Mouse (Mus musculus) G1E (cell line): ENCODE measurements around the gene Slc35g2. TPM values are rescaled to one million over a fixed set of nuclear protein-coding genes. Genes with fewer than 3 reads are reported as not detected.

ENCODE experiments used
- ATAC-seq: 2 replicates; pipeline ENCODE4 v1.8.0; 2016; ENCODE audit warnings: mild to moderate bottlenecking; ENCODE audit not compliant: insufficient number of reproducible peaks, poor library complexity, low FRiP score, severe bottlenecking; ENCODE audit errors: extremely low read depth
- DNase-seq: peaks from one replicate; pipeline ENCODE4 v3.0.0; 2012; ENCODE audit warnings: low spot score
- H3K27me3 ChIP-seq: 2 replicates; pipeline ENCODE4 v1.6.1; 2012; ENCODE audit warnings: mild to moderate bottlenecking, low read length, inconsistent platforms; ENCODE audit not compliant: insufficient read depth
- H3K36me3 ChIP-seq: replicated peaks from 2 replicates; pipeline ENCODE3; 2012; ENCODE audit warnings: mild to moderate bottlenecking, inconsistent platforms
- H3K4me1 ChIP-seq: 2 replicates; pipeline ENCODE4 v1.6.1; 2012; ENCODE audit warnings: low read depth, low read length, inconsistent platforms, mixed read lengths; ENCODE audit not compliant: insufficient read depth
- H3K4me3 ChIP-seq: 2 replicates; pipeline ENCODE4 v1.5.1; 2012; ENCODE audit warnings: low read depth, mild to moderate bottlenecking, inconsistent platforms, low read length, moderate library complexity, mixed read lengths
- H3K9me3 ChIP-seq: replicated peaks from 2 replicates; pipeline ENCODE4 v1.6.1; 2012; ENCODE audit warnings: inconsistent platforms
- CTCF ChIP-seq: IDR thresholded peaks from 2 replicates; pipeline ENCODE4 v1.5.1; 2012; ENCODE audit warnings: low read depth, low read length, inconsistent platforms, mixed read lengths
- GATA1 ChIP-seq: IDR thresholded peaks from 2 replicates; pipeline ENCODE4 v1.6.1; 2012; ENCODE audit warnings: borderline replicate concordance, low read length, inconsistent platforms, mixed read lengths
- GATA2 ChIP-seq: IDR thresholded peaks from 2 replicates; pipeline ENCODE4 v1.6.1; 2012; ENCODE audit warnings: low read depth, low read length, inconsistent platforms, borderline replicate concordance
- POLR2AphosphoS5 ChIP-seq: IDR thresholded peaks from 2 replicates; pipeline ENCODE4 v1.6.1; 2012; ENCODE audit warnings: low read depth, low read length, inconsistent platforms; ENCODE audit not compliant: insufficient replicate concordance
- TAL1 ChIP-seq: conservative IDR thresholded peaks from 2 replicates; pipeline ENCODE4 v1.6.1; 2012; ENCODE audit warnings: low read depth, low read length, inconsistent platforms, mixed read lengths
- polyA plus RNA-seq: library from polyadenylated mRNA; stranded (reverse); fragments of >175 nt; gene quantifications from 2 replicates; pipeline ENCODE4 v1.2.3, GENCODE M21; 2012
- total RNA-seq, 2 experiments: library from RNA; stranded (forward) in 1 of 2; stranded (reverse) in 1 of 2; fragments of 200-1000 nt in 1 of 2; fragments of >200 nt in 1 of 2; fragmentation: Nextera tagmentation in 1 of 2; gene quantifications; 2 replicates each; pipeline ENCODE4 v1.2.3; 2014 to 2017

Gene Slc35g2
- total and polyA plus RNA-seq, 3 experiments, result 0.05 TPM; not detected in 2

DNA sequence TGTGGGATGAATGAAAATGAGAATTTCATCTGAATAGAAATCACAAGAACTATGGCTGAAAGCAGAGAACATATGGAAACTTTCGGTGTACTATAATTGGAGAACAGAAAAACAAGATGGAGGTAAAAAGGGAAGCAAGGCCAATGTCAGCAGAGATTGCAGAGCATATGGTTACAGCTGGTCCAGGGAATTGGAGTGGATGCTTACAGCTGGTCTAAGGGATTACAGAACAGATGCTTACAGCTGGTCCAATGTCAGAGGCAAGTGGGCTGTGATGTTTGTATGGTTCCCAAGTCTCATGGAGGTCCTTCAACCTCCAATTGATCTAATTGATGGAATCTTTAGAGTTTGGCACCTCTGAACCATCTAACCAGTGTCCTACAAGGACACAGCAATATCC, 31.2 kb upstream of the Slc35g2 start:
- Histone ChIP-seq H3K4me1 (peaks cover 5% of the 10 kb centered on the region), H3K9me3 (no peaks in the 10 kb centered on the region), H3K36me3 (no peaks in the 10 kb centered on the region), H3K4me3 (no peak overlapping the region), H3K27me3 (peaks cover 20% of the 10 kb centered on the region)
- DNase-seq (no peak), ATAC-seq (no peak)
- no peak for TF ChIP-seq POLR2AphosphoS5
- TF ChIP-seq GATA1, result no peak
- no peak for TF ChIP-seq TAL1
- TF ChIP-seq CTCF, result no peak
- no peak for TF ChIP-seq GATA2

DNA sequence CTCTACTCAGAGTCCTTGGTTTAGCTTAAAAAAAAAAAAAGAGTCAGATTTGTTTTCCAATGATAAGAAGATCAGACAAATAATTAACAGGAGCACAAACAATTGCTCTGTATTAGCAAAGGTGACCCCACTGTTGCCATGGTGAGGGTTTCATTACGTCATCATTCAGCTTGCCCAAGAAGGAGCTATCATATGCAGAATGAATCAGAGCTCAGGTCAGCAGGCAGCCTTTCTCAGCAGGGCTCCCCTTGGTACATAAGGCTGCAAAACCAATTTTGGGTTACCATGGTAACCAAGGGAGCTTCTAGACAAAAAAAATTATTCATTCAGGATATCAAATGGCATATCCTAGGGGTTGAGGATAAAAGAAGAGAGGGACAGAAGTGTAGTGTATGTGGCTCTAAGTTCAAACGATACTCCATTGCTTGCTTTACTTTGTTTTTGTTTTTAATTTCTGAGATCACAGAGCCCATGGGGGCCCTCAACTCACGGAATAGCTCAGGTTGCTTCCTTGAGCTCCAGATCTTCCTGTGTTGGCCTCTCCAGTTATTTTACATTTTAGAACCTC, 29.0 kb upstream of the Slc35g2 start:
- no peak for DNase-seq
- no peak for TF ChIP-seq TAL1
- TF ChIP-seq GATA2, result no peak
- no peak for TF ChIP-seq POLR2AphosphoS5
- no peak for TF ChIP-seq GATA1
- TF ChIP-seq CTCF, result no peak
- H3K4me3 ChIP-seq, result no peak overlapping the region
- no peak for ATAC-seq
- H3K4me1 ChIP-seq, result no peaks in the 10 kb centered on the region
- H3K9me3 ChIP-seq, result no peaks in the 10 kb centered on the region
- peaks cover 16% of the 10 kb centered on the region for H3K27me3 ChIP-seq
- H3K36me3 ChIP-seq, result no peaks in the 10 kb centered on the region

DNA sequence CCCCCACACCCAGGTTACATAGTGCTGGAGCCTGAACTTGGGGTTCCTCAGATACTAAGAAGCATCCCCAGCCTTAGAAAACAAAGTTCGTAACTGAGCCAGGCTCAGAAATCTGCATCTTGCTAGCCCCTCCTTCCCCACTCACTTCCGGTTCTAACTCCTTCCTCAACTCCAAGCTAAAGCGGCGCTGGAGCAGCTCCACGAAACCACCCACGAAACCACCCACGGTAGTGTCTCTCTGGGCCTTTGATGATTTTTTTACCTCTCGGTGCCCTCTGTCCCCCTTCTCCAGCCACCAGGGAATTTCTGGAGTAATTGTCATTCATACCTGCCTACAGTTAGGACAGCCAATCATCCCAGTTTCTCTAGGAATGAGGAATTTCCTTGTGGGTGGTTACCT, 26.7 kb upstream of the Slc35g2 start, which contains the start of gene Stag1:
TSS of gene Stag1 (plus strand) at position 253 of the 400 bp plus-strand sequence.
- no peak for TF ChIP-seq GATA1
- TF ChIP-seq CTCF, result no peak
- TF ChIP-seq TAL1, result no peak
- H3K9me3 ChIP-seq, result no peaks in the 10 kb centered on the region
- ATAC-seq, result no peak
- no peak within 1 kb of the TSS for H3K4me3 ChIP-seq
- H3K36me3 ChIP-seq, result no peaks in the 10 kb centered on the region
- no peak for DNase-seq
- H3K4me1 ChIP-seq, result no peaks in the 10 kb centered on the region
- peaks cover 14% of the 10 kb centered on the region for H3K27me3 ChIP-seq

DNA sequence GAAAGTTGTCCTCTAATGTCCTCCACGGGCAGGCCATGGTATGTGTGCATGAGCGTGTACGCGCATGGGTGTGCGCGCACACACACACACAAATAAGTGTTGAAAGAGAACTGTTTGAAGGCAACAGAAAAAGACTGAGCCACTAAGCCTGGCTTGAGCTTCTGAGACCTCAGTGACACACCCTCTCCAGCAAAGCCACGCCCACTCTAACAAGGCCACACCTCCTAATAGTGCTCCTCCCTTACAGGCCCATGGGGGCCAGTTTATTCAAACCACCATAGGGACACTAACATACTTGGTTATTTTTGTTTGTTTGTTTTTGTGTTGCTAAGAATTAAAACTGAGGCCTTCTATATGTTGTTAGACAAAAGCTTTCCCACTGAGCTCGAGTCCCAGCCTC, 25.4 kb upstream of the Slc35g2 start:
- Histone ChIP-seq H3K4me1 (no peaks in the 10 kb centered on the region), H3K9me3 (no peaks in the 10 kb centered on the region), H3K27me3 (peaks cover 21% of the 10 kb centered on the region), H3K4me3 (no peak overlapping the region), H3K36me3 (no peaks in the 10 kb centered on the region)
- DNase-seq, result no peak
- no peak for TF ChIP-seq GATA1
- no peak for TF ChIP-seq CTCF
- no peak for TF ChIP-seq GATA2
- TF ChIP-seq TAL1, result no peak
- no peak for TF ChIP-seq POLR2AphosphoS5
- ATAC-seq, result no peak

DNA sequence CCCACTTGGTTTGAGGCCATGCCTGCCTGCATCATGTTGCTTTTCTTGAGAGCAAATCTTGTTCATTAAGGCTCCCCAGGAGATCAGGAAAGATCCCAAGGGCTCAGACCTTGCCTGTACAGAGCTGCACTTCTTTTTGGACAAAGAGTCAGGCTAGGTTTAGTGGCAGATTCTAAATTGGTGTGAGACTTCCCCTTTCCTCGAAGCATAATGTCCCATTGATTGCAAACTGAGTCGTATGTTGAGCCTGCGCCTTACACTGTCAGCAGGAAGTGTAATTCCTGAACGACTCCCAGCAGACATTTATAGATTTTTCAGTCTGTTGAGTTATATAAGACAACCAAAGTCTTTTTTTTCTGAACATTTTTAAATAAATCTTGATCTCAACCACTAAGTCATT, 19.6 kb upstream of the Slc35g2 start:
- peaks cover 9% of the 10 kb centered on the region; the same call in 1 of the 2 replicates for H3K27me3 ChIP-seq
- no peaks in the 10 kb centered on the region for H3K9me3 ChIP-seq
- TF ChIP-seq CTCF (no peak), POLR2AphosphoS5 (no peak), GATA1 (no peak), TAL1 (no peak), GATA2 (no peak)
- no peak for DNase-seq
- H3K4me3 ChIP-seq, result no peak overlapping the region
- ATAC-seq, result no peak
- 0 out of 2 replicates have a peak, but pooled peaks cover 2% of the 10 kb centered on the region for H3K4me1 ChIP-seq
- H3K36me3 ChIP-seq, result no peaks in the 10 kb centered on the region

DNA sequence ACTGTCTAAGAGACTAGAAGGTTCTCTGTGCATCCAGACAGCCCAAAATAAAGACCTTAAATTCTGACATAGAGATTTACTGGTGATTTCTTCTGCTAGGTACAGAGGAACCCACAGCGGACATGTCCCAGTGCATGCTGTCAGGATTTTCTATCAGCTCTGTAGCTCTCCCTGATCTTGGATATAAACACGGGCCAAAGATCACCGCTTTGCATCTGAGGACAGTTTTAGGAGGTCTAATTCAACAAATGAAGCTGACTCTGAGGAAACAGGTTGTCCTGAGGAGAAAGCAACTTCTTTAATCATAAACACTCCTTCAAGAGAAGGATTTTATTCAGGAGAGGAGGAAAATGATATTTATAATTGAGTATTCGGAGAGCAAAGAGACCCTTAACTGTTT, 13.1 kb upstream of the Slc35g2 start:
- Histone ChIP-seq H3K27me3 (0 out of 2 replicates have a peak, but pooled peaks cover 3% of the 10 kb centered on the region), H3K9me3 (no peaks in the 10 kb centered on the region), H3K4me1 (peaks cover 30% of the 10 kb centered on the region), H3K36me3 (no peaks in the 10 kb centered on the region), H3K4me3 (no peak overlapping the region; the same call in 1 of the 2 replicates)
- ATAC-seq, result no peak
- TF ChIP-seq CTCF (no peak), POLR2AphosphoS5 (no peak), TAL1 (no peak), GATA1 (no peak), GATA2 (no peak)
- no peak for DNase-seq
